Mouse (Mus musculus) heart, postnatal 4 days (tissue): ENCODE measurements around the gene Gnl1. TPM values are rescaled to one million over a fixed set of nuclear protein-coding genes. Genes with fewer than 3 reads are reported as not detected.
"Not testable (repeated sequence)": the region's sequence is repeated elsewhere in the genome, so short reads cannot be mapped to it uniquely, and the experiment has no call there.

Experiments
- DNase-seq: peaks from one replicate; pipeline ENCODE4 v3.0.0; 2021
- total RNA-seq, 2 experiments: library from RNA; stranded (reverse); gene quantifications; 2 replicates each; pipeline ENCODE4 v1.2.3; 2021

Gene Gnl1
- total RNA-seq, 2 experiments from 2014 or later = 38.4 to 38.6 TPM

- peak; percentile 79 for DNase-seq
These were observed 14.7 kb downstream of the Gnl1 start for GRCm38 (mm10) chr17:35994175-35994878.

GRCm38 (mm10) chr17:35994879-35995240 is 15.2 kb downstream of the Gnl1 start:
- DNase-seq = no peak

- DNase-seq = peak; percentile 98
These were observed 17.3 kb downstream of the Gnl1 start for GRCm38 (mm10) chr17:35996949-35997348.

DNA sequence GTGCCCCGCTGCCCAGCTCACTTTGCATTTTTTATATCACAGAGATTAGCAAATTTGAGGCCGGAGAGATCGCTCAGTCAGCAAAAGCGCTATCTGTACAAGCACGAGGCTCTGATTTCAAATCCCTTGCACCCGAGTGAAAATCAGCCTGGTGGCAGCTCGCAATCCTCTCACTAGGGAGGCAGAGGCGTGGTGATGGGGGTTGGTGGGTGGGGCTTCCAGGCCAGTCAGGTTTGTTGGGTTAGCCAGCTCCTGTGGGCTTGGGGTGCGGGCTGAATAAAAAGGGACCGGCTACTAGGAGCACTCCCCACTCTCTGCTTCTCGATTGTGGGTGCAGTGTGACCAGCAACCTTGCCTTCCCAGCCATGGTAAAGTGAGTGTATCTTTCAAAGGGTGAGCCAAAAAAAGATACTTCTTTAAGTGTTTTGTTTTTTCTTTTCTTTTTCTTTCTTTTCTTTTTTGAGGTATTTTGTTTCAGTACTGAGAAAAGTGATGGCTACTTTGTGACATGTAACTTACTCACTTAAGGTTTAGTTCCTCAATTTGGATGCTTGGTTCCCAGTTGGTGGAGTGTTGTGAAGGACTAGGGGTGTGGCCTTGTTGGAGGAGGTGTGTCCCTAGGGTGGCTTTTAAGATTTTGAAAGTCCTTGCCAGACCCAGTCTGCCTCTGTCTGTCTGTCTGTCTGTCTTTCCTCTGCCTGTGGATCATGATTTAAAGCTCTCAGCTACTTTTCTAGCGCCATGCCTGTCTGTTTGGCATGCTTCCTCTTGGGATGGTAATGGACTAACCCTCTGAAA is 18.3 kb downstream of the Gnl1 start:
- no peak for DNase-seq

DNA sequence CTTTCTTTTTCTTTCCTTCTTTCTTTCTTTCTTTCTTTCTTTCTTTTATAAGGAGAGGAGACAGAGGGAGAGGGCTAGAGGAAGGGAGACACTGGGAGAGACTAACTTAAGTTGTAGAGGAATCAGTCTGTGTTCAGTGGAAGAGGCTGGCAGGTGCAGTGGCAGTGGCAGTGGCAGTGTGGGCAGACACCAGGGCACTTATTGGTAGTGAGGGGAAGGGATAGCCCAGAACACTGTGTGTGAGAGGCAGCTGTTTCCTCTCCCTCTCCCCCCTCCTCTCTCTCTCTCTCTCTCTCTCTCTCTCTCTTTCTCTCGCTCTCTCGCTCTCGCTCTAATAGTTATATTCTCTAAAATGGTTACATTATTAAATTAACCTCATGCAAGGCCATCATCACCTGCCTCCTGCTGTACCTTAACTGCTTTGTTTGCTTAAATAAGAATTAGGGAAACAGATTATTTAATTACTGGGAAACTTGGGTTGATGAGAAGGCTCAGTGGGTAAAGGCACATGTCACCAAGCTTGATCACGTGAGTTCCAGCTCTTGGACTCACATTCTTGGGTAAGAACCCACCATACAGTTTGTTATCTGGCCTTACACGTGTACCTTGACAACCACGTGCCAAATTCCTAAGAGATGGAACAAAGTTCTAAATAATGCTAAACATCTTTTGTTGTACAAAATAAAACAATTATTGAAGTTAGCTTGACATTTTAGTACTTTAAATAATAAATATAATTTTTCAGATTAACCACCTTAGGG is 19.1 kb downstream of the Gnl1 start:
- no peak for DNase-seq

DNA sequence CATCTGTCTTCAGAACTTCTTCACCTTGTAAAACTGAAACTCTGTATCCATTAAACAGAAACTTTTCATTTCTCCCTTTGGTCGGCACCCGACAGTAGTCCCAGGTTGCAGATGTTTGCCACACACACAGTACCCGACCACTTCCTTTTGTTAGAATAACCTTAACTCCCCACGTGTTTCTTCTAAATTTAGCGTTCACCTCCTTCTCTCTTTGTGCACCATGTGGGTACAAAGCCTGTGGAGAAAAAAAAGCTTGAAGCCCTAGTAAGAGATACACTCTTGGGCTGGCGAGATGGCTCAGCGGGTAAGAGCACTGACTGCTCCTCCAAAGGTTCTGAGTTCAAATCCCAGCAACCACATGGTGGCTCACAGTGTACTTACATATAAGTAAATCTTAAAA is 19.7 kb downstream of the Gnl1 start:
- no peak for DNase-seq

DNA sequence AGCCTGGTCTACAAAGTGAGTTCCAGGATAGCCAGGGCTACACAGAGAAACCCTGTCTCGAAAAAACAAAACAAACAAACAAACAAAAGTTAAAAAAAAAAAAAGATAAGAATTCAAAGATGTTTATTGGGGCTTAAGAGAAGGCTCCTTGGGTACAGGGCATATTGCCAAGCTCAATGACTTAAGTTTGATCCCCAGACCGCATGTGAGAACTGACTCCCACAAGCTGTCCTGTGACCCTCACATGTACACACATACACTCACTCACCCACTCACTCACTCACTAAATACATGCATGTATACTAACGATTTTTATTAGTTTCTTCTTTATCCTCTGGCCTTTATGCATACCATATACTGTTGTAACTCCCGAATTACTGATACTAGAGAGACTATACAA is 20.7 kb downstream of the Gnl1 start:
- DNase-seq = no peak

DNA sequence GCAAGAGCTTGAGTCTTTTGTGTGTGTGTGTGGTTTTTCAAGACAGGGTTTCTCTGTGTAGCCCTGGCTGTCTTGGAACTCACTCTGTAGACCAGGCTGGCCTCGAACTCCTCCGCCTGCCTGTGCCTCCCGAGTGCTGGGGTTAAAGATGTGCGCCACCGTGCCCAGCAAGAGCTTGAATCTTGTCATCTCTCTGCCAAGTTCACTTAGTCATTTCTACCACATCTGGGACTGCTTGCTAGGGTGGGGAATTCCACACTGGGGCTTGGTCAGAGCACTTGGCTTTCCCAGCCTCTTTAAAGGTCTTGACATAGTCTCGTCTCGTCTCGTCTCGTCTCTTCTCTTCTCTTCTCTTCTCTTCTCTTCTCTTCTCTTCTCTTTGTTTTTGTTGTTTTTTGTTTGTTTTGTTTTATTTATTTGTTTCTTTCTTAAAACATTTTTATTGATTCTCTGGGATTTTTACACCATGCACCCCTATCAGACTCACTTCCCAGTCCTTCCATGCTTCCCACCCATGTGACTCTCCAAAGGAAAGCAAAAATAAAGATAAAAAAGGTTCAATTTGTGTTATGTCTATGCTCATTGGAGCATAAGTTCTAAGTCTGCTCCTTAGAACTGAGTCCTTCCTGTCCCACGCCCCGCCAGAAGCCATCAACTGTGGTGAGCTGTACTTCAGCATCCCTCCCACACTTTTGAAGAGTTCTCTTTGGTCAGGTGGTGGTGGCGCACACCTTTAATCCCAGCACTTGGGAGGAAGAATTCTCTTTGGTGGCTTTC is 21.7 kb downstream of the Gnl1 start:
- DNase-seq = no peak

DNA sequence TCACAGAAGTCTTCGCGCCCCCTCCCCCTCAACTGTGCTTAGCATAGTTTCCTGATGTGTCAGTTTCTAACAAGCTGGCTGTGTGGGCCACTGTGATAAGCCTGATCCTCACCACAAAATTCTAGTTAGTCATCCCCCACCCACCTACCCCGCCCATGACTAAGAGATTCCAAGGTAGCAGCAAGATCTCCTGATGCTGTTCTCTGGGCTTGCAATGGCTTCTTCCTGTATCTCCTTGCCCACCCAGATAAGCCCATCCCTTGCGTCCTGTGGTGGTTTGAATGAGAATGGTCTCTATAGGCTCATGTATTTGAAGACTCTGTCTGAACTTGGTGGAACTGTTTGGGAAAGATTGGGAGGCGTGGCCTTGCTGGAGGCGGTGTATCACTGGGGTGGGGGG is 22.3 kb downstream of the Gnl1 start:
- DNase-seq = no peak

- DNase-seq = no peak
These were observed 23.7 kb downstream of the Gnl1 start for GRCm38 (mm10) chr17:36003331-36003730.

DNA sequence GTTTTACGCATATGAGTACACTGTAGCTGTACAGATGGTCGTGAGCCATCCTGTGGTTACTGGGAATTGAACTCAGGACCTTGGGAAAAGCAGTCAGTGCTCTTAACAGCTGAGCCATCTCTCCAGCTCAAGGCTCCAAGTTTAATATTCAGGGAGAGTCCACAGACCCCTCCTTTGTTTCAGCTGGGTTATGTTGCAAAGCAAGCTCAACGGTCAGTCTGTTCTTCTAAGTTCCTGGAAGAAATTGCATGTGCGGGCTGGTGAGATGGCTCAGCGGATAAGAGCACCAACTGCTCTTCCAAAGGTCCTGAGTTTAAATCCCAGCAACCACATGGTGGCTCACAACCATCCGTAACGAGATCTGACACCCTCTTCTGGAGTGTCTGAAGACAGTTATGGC is 24.8 kb downstream of the Gnl1 start:
- DNase-seq = not testable (repeated sequence)

DNA sequence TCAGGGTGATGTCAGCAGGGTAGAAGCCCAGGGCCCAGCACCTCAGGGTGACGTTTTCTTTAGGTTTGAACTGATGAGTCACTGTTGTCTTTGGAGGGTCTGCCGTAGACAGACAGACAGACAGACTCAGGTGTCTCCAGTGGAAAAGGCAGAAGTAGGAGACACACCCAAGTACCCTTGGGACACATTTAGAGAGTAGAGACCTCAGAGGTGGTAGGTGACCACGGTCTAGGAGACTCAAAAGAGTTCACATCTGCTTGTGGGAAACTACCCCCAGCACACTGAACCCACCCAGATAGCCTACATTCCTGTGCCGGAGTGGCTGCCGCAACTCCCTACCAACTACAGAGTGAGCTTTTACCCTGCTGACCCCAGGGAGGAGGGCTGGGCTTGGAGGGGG is 35.3 kb downstream of the Gnl1 start:
- no peak for DNase-seq

DNA sequence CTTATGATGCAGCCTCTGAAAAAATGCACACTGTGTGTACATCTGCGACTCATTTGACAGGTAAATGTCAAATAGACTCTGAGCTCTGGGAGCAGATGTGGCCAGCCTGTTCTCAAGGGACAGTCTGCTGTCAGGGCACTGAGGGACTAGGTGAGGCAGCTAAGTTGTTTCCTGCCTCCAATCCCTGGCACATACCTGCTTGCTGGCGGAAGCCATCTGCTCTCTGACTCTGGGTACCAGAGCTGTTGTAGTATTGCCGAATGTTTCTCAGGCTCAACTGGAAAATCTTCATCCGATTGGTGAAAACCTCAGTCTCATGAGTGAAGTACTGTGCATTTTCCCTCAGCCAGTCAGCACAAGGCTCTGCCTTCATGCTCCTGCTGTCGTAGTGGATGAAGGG is 37.4 kb downstream of the Gnl1 start:
- no peak for DNase-seq

DNA sequence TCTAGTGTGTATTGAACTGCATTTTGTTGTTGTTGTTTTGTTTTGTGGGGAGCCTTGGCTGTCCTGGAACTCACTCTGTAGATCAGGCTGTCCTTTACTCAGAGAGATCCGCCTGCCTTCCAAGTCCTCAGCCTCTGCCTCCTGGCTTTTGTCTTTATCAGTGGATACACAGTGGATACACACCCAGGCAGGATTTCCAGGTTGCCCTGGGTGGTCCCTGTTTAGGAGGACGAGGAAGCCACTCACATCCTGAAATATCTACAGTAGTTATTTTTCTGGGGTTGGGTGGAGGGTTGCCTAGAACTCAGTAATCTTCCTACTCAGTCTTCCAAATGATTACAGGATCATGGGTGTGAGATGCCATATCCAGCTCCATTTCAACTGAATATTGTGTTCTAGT is 39.3 kb downstream of the Gnl1 start:
- DNase-seq = no peak

GRCm38 (mm10) chr17:36019519-36019918 is 39.9 kb downstream of the Gnl1 start:
- DNase-seq = no peak

DNA sequence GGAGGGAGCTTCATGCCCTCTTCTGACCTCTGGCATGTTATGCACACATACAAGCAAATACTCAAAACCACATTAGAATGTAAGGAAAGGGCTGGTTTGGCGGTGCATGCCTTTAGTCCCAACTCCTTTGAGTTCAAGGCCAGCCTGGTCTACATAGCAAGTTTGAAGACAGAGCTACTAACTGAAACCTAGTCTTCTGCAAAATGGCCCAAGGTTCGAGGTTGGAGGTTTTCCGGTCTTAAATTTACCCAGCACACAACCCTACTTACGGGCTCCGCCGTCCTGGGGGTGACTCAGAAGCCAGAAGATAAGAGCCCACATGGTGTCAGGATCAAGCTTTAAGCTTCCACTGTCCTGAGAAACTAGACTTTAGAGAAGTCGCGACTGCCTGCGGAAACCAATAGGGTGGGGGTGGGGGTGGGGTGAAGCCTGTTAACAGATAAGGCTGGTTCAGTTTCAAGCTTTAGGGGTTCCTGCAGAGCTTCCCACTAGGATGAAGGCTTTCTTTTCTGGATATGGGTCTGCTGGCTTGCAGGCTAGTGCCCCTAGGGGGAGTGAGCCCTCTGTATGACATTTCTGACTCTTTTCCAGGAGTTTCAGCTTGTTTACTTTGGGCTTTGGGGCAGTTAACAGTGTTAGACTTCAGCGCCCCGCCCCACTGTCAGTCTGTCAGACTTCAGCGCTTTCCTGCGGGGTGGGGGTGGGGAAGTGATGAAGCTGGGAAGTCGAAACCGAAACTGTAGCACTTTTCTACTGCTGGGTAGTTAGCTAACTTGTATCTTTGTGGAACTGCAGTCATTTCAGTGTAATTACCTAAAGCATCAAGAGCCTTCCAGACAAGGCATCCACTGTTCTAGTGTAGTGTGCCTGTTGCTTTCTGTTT is 40.8 kb downstream of the Gnl1 start, which contains the start of gene H2-T24:
Gene H2-T24, minus strand, starts transcription at position 370 of the 883 bp plus-strand sequence.
- DNase-seq = peak; percentile 70

DNA sequence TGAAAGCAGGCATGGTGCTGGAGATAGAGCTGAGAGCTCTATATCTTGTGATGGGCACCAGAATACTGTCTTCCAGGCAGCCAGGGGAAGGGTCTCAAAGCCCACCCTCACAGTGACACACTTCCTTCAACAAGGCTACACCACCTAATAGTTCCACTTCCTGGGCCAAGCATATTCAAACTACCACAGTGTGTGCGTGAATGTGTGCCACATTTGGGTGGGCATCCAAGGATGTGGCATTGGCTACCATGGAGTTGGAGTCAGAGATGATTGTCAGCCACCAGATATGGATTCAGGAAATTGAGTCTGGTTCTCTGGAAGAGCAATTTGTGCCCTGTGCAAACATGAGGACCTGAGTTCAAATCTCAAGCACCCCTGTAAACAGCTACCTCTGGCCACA is 41.7 kb downstream of the Gnl1 start:
- no peak for DNase-seq

- no peak for DNase-seq
These were observed 42.4 kb downstream of the Gnl1 start for GRCm38 (mm10) chr17:36022098-36022497.

- DNase-seq = no peak
These were observed 43.3 kb downstream of the Gnl1 start for GRCm38 (mm10) chr17:36022922-36023321.

GRCm38 (mm10) chr17:36023710-36024654 is 44.3 kb downstream of the Gnl1 start:
- peak; percentile 16 for DNase-seq
